Mouse (Mus musculus): ENCODE measurements around the gene Fam69b. TPM values are rescaled to one million over a fixed set of nuclear protein-coding genes. Genes with fewer than 3 reads are reported as not detected.
A peak's percentile ranks its signal among the peaks of the same experiment; 100 is the strongest.

Fam69b gene
- total RNA-seq (2021), result 10 to 100 TPM; 72.4 to 78.9 TPM
- long read RNA-seq, experiment 1, transcript Fam69b-201 (5 exons, 1,622 nt), result major isoform, 79 of 97 reads
- long read RNA-seq, experiment 1, partial matches to known transcripts, result 0 of 97 reads
- long read RNA-seq, experiment 1, other reads (novel, unspliced or antisense), result 18 of 97 reads
- long read RNA-seq, experiment 2, transcript Fam69b-201 (5 exons, 1,622 nt), result major isoform, 54 of 77 reads
- long read RNA-seq, experiment 2, partial matches to known transcripts, result 4 of 77 reads
- long read RNA-seq, experiment 2, other reads (novel, unspliced or antisense), result 18 of 77 reads

DNA sequence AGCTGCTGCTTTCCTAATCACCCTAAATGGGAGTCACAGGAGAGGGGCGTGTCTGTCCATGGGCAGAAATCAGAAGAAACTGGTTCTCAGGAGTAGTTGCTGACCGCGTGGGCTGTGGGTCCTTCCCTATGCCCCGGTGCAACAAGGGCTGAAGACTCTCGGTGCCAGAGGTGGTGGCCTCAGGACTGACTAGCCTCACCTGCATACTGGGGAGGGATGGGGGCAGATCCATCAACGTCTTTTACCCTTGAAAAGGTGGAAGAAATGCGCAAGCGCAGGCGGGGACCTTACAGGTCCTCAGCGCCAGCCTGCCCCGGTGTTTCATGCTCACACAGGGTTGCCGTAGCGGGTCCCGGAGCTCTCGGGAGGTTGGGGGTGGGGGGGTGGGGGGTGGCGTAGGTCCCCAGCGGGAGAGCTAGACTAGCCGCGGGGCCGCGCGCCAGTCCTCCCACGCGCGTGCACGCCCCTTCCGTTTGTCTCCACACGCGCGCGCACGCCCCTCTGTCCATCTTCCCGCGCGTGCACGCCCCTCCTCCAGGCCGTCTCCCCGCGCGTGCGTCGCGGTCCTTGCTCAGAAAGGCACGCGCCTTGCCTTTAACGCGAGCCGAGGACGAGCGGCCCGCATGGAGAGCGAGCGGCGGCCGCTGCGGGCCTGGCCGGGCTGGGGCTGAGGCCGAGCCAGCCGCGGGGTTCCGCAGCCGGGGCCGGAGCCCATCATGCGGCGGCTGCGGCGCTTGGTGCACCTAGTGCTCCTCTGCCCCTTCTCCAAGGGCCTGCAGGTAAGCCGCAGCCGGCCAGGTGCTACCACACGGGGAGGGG is at the start of gene Fam69b:
Gene Fam69b (plus strand): TSS at position 537 of the 819 bp plus-strand sequence.
- intact Hi-C loops (cut with DNase I), result no loop called here
- peak within 1 kb of the TSS; percentile 92 for H3K27ac ChIP-seq
- no peak for TF ChIP-seq CTCF (IDR thresholded peaks at IDR 0.05)

DNA sequence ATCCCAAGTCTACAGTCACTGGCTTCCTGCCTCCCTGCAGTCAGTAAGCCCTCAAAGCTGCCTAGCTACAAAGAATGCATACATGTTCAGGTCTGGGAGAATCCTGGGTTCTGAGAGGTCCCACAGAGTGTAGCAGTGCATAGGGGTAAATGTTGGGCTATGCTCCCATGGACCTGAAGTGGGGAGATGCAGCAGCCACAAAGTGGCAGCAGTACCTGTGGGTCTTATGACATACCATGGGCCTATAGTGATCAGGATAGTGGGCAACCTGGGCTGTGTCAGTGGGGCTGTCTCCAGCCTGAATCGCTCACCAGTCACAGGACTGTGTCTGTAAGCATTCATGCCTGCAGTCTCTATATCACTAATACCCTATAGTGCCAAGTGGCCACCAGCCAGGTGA is 48.5 kb upstream of the Fam69b start, which contains the start of gene Egfl7:
Gene Egfl7 (plus strand): TSS at position 301 of the 400 bp plus-strand sequence.
- intact Hi-C loops (cut with DNase I), result no loop called here
- DNase-seq (ENCODE audit: extremely low spot score in 1 of 2, low spot score in 2 of 2), result no peak
- Histone ChIP-seq H3K4me3 (no peak within 1 kb of the TSS), H3K27ac (peak within 1 kb of the TSS; percentile 69)
- no peak for TF ChIP-seq CTCF (IDR thresholded peaks at IDR 0.05)

More for the DNA sequence above, at the start of gene Fam69b:
- H3K4me3 ChIP-seq, result peak within 1 kb of the TSS; percentile 88
- DNase-seq (ENCODE audit: extremely low spot score in 1 of 2, low spot score in 2 of 2), result peak; percentile 88 to 89

DNA sequence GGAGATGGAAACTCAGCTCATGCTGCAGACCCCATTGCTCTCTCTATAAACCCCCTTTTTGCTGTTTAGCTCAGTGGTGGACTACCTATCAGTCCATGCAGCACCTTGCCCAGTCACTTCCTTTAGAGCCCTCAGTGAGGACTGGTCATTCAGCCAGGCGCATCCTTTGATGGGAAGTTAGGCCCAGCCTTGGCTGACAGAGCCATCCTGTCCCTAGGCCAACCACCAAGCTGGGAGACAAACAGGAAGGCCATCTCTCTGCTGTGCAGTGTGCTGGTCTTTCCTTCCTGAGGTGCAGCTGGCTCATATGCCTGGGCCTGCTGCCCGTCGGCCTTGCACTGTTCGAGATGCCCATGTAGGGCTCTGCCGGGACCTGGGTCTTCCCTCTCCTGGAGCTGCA is 47.5 kb upstream of the Fam69b start:
- TF ChIP-seq CTCF (IDR thresholded peaks at IDR 0.05), result no peak
- DNase-seq (ENCODE audit: extremely low spot score in 1 of 2, low spot score in 2 of 2), result no peak
- H3K4me3 ChIP-seq, result no peak overlapping the region
- intact Hi-C loops (cut with DNase I), result no loop called here
- H3K27ac ChIP-seq, result no peak overlapping the region; the same call in 1 of the 2 replicates

DNA sequence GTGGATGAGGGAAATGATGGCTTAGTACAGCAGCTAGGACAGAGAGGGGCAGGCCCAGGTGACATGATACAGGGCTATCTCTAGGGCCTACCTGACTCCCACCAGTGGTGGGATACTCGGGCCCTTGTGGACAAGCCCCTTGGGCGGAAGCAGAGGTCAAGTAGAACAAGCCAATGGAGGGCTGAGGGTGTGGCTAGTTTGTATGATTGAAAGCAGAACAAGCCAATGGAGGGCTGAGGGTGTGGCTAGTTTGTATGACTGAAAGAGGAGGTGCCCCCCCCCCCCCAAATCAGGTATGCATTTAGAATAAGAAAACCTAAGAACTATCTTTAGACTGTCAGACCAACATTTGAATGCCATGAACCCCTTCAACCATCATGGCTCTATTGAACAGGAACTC is 46.1 kb upstream of the Fam69b start:
- no peak for TF ChIP-seq CTCF (IDR thresholded peaks at IDR 0.05)
- 0 out of 2 replicates have a peak overlapping the region, but pooled peaks have one; percentile 67 for H3K27ac ChIP-seq
- no peak for DNase-seq (ENCODE audit: extremely low spot score in 1 of 2, low spot score in 2 of 2)
- no peak overlapping the region for H3K4me3 ChIP-seq
- intact Hi-C loops (cut with DNase I), result no loop called here

DNA sequence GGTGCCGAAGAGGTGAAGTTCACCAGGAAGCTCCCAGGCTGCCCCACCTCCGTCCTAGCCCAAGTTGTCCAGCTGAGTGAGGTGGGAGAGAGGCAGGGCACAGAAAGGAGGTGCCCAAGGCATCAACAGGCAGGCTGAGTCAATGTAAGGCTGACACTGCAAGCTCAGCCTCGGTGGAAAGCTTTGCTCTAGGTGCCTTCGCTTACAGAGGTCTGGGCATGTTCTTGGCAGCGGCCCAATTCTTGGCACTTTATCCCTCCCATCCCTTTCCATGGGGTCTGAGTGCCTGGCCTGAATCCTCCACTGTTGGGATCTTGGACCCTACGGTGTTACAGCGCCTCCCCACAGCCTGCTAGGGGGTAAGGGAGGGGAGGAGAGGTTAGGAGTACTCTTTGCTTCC is 45.5 kb upstream of the Fam69b start:
- DNase-seq (ENCODE audit: extremely low spot score in 1 of 2, low spot score in 2 of 2), result no peak
- Histone ChIP-seq H3K4me3 (peak overlapping the region; percentile 5; the same call in 1 of the 2 replicates), H3K27ac (peak overlapping the region; percentile 67; the same call in 1 of the 2 replicates)
- TF ChIP-seq CTCF (IDR thresholded peaks at IDR 0.05), result no peak
- intact Hi-C loops (cut with DNase I), result no loop called here

DNA sequence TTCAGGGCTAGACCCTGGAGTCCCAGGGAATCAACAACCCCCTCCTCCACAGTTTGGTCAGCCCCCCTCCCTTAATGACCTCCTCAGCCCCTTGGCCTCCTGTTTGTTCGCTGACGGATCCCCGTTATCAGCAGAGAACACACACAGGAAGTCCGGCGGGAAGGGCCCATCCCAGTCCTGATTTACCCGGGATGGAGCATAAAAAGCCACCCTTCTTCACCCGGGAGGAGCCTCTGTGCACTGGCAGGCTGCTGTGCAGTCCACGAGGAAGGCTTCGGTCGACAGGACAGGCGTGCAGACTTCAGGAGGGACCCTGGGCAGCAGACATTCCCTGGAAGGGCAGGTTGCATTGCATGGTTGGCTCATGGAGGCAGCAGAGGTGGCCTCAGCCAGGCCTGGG is 44.6 kb upstream of the Fam69b start:
- no peak for TF ChIP-seq CTCF (IDR thresholded peaks at IDR 0.05)
- intact Hi-C loops (cut with DNase I), result no loop called here
- Histone ChIP-seq H3K4me3 (peak overlapping the region; percentile 33), H3K27ac (peak overlapping the region; percentile 67)
- no peak for DNase-seq (ENCODE audit: extremely low spot score in 1 of 2, low spot score in 2 of 2)

DNA sequence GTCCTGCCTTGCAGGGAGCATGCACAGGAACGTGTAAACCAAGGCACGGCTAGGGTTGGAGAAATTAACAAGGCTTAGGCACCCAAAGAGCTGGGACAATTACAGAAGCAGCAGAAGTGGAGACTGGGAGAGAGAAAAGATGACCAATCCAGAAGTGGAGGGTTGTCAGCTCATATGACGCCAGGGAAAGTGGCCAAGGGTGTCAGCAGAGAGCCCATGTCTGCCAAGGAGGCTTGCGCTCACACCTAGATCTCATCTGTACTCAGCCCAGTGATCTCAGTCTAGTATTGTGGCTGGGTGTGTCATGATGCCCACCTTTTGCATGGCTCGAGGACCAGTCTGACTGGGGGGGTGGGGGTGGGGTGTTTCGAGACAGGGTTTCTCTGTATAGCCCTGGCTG is 42.5 kb upstream of the Fam69b start:
- no peak overlapping the region; the same call in 1 of the 2 replicates for H3K27ac ChIP-seq
- no peak for TF ChIP-seq CTCF (IDR thresholded peaks at IDR 0.05)
- intact Hi-C loops (cut with DNase I), result no loop called here

DNA sequence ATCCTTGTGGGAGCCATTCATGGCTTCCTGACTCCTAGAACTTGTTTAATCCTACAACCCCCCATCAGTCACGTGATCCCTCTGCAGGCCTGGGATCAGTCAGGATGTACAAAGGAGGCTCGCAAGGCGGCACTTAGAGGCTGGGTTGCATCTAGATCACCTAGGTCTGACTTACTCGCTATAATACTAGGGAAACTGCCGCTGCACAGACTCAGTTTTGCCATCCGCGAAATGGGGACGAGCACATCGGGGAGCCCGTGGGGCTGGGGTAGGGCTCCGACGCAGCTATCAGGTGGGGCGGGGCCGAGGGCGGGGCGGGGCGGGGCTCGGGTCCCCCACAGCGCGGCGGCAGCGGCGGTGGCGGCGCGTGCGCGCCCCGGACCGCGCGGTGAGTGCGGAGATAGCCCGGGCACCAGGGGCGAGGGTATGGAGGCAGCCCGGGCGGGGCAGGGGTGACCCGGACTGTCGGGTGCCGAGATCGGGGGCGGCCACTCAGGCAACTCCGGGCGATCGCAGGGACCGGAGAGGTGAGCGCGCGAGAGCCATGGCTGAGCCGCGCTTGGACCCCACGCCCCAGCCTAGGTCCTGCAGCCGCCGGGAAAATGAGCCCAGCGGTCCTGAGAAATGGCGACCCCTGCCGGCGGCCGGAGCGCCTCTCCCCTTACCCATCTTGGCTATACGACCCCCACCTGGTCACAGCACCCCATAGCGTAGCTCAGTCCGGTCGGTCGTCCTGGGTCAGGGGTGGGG is 41.8 kb upstream of the Fam69b start, which contains the start of gene Gm20532:
Gene Gm20532 (plus strand): TSS at position 346 of the 750 bp plus-strand sequence.
- peak; percentile 65 for TF ChIP-seq CTCF (IDR thresholded peaks at IDR 0.05)
- Histone ChIP-seq H3K27ac (peak within 1 kb of the TSS; percentile 88), H3K4me3 (peak within 1 kb of the TSS; percentile 83)
- peak; percentile 53 to 74 for DNase-seq (ENCODE audit: extremely low spot score in 1 of 2, low spot score in 2 of 2)
- intact Hi-C loops (cut with DNase I), result no loop called here

More for the DNA sequence above, 42.5 kb upstream of the Fam69b start:
- DNase-seq (ENCODE audit: extremely low spot score in 1 of 2, low spot score in 2 of 2), result no peak
- peak overlapping the region; percentile 83 for H3K4me3 ChIP-seq

DNA sequence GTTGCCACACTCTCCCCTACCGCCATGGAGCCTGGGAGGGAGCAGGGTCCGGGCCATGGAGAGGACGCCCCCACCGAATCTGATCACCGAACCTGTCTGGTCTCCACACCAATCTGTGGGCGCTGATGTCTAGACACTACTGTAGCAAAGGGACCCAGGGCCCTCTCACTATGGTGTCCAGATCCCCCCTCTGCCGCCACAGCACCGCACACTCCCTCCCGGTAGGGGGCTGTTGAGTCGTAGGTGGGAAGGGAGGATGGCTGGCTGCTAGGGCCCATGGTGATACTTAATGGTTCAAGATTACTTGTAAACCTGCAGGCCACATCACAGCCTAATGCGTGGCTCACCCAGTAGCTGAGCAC is 41.2 kb upstream of the Fam69b start:
- no peak for DNase-seq (ENCODE audit: extremely low spot score in 1 of 2, low spot score in 2 of 2)
- peak overlapping the region; percentile 88 for H3K27ac ChIP-seq

DNA sequence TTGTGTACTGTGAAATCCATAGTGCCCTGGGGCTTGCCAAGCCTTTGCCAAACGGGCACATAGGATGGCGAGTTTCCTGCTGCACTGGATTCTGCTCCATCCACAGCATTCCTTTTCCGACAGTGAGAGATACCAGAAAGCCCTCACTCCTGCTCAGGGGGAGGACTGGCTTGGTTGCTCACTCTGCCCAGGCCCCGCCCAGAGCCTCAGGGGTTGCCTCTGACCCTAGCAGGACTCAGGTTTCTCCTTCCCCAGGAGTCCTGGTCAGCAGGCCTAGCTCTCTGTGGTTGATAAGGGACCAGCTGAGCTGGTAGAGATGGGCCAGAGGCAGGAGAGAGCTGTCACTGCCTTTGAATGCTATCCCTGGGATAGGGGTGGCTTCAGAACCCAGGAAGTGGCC is 39.7 kb upstream of the Fam69b start:
- intact Hi-C loops (cut with DNase I), result no loop called here
- TF ChIP-seq CTCF (IDR thresholded peaks at IDR 0.05), result no peak
- Histone ChIP-seq H3K27ac (no peak overlapping the region), H3K4me3 (peak overlapping the region; percentile 15; the same call in 1 of the 2 replicates)
- DNase-seq (ENCODE audit: extremely low spot score in 1 of 2, low spot score in 2 of 2), result no peak

More for the DNA sequence above, 41.2 kb upstream of the Fam69b start:
- H3K4me3 ChIP-seq, result peak overlapping the region; percentile 83
- intact Hi-C loops (cut with DNase I), result no loop called here
- TF ChIP-seq CTCF (IDR thresholded peaks at IDR 0.05), result no peak

DNA sequence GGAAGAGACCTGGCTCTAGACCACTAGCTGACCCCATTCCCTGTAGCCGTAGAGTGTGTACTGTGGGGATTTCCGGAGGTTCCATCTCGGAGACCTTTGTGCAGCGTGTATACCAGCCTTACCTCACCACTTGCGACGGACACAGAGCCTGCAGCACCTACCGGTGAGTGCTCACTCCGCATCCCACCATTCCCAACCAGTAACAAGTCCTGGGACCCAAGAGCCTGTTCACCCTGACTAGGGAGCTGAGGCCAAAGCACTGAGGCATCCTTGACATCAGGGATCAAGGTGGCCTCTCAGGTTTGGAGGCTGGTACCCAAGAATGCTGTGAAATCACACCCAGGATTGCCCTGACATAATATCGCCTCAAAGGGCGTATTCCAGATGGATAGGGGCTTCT is 39.0 kb upstream of the Fam69b start:
- no peak for TF ChIP-seq CTCF (IDR thresholded peaks at IDR 0.05)
- no peak overlapping the region for H3K27ac ChIP-seq
- peak overlapping the region; percentile 15 for H3K4me3 ChIP-seq
- intact Hi-C loops (cut with DNase I), result no loop called here
- no peak for DNase-seq (ENCODE audit: extremely low spot score in 1 of 2, low spot score in 2 of 2)

Measured in left cerebral cortex, adult 2 months (tissue).